In genomic region chr19:53809185-53809861, GRCm38 (mm10) we compare ENCODE assay signal across 8 mouse cellular contexts.
DNase-seq lines count a peak whose midpoint lies in the region; ATAC-seq and TF ChIP-seq lines count a peak whose summit lies in the region.

No protein-coding gene starts in this region.

- no peaks in the 10 kb centered on the region for H3K9me3 ChIP-seq in limb, embryonic 14.5 days (ENCODE audit: control insufficient read depth, low read length)

- H3K27ac ChIP-seq in limb, embryonic 14.5 days (replicated peaks; ENCODE audit: low read depth, low read length): no peak overlapping the region

- TF ChIP-seq POLR2A in limb, embryonic 14.5 days (IDR thresholded peaks at IDR 0.05; ENCODE audit: borderline replicate concordance, extremely low read depth, insufficient read depth, insufficient read length): no peak

- WGBS in limb, embryonic 14.5 days: 50% methylated on average over 7 of the region's 7 CpGs

- no peak overlapping the region for H3K4me3 ChIP-seq in limb, embryonic 14.5 days (replicated peaks; ENCODE audit: low read length)

- H3K4me1 ChIP-seq in limb, embryonic 14.5 days (ENCODE audit: control insufficient read depth, insufficient read depth, low read length): peaks cover 21% of the 10 kb centered on the region

- no peaks in the 10 kb centered on the region for H3K36me3 ChIP-seq in limb, embryonic 14.5 days (ENCODE audit: control insufficient read depth, insufficient read depth, low read length)

- no peak overlapping the region for H3K4me2 ChIP-seq in limb, embryonic 14.5 days (replicated peaks; ENCODE audit: low read depth, low read length, severe bottlenecking)

- no peak overlapping the region for H3K9ac ChIP-seq in limb, embryonic 14.5 days (ENCODE audit: low read depth, low read length, severe bottlenecking)

- peak; percentile 80 to 84 for DNase-seq in frontal cortex, adult 2 months (ENCODE audit: extremely low spot score in 1 of 2, low spot score in 1 of 2)
- DNase-seq in frontal cortex, postnatal 14 days (ENCODE audit: low spot score in 2 of 2): no peak
- peak; percentile 84 for DNase-seq in right cerebral cortex, adult 18-20 months
- no peak for DNase-seq in right cerebral cortex, postnatal 4 days
- peak; percentile 44 for DNase-seq in limb, embryonic 14.5 days (ENCODE audit: low spot score)
- peak; percentile 34 for DNase-seq in thymus, postnatal 14 days
- DNase-seq in adrenal gland, adult 8-10 months: no peak

- ATAC-seq in limb, embryonic 14.5 days (ENCODE audit: low FRiP score, low read depth): no peak
- no peak for ATAC-seq in inflammation-experienced regulatory T-cells, adult 6 months

- no peaks in the 10 kb centered on the region for H3K27me3 ChIP-seq in limb, embryonic 14.5 days (ENCODE audit: control insufficient read depth, insufficient read depth, low read length)

Comparison
In these comparisons a context has a peak if more than half of its experiments do, and no peak if none do; other contexts are left out.
1. DNase-seq: peak in frontal cortex, adult 2 months (2 of 2), right cerebral cortex, adult 18-20 months (single experiment), limb, embryonic 14.5 days (single experiment) and thymus, postnatal 14 days (single experiment); none in frontal cortex, postnatal 14 days (0 of 2), right cerebral cortex, postnatal 4 days (single experiment) and adrenal gland, adult 8-10 months (single experiment).